Mouse (Mus musculus): ENCODE results near the gene Med27.
"Not testable (repeated sequence)": the region's sequence is repeated elsewhere in the genome, so short reads cannot be mapped to it uniquely, and the experiment has no call there.

The Med27 gene

GRCm38 (mm10) chr2:29523918-29524811 is 177.5 kb downstream of the Med27 start:
- DNase-seq, result no peak

DNA sequence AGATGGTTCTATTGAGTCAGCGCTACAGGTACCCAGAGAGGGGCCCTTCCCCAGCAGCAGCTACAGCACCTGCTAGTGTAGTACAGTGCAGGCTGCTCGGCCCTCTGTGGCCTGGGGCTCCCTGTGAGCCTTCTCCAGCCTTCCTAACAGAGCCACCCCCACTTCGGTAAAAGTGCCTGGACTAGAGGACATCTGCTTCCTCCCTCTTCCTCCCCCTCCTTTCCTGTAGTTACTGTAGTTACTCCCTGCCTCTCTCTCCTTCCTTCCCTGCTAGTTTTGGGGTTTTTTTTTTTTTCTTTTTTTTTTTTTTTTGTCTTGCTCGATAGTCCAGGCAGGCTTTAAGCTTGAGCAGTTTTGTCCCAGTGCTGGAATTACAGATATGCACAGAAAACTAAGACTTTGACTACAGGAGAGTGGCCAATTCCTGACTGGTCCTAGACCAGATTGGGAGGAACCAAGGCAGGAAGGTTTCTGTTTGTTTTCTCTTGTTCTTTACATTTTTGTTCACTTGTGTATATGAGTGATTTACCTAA is 178.7 kb downstream of the Med27 start:
- no peak for DNase-seq

DNA sequence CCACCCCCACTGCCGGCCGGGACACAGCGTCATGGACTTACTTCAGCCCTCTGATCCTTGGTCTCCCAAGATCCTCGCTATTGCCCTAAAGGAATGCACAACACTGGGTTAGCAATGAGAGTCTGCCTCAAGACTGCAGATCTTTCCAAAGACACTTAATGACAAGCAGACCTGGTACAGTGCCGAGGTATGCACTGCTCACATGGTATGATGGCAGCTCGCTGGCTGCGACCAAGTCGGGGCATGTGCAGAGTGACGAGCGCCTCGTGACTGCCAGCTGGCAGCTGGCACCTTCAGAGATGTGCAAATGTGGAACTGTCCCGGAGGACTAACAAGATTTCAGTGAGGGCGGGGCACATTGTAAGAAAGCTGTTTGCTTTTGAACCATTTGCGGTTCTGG is 179.6 kb downstream of the Med27 start:
- peak; percentile 54 for DNase-seq

- not testable (repeated sequence) for DNase-seq
Observed at GRCm38 (mm10) chr2:29527480-29527879, 180.9 kb downstream of the Med27 start.

DNA sequence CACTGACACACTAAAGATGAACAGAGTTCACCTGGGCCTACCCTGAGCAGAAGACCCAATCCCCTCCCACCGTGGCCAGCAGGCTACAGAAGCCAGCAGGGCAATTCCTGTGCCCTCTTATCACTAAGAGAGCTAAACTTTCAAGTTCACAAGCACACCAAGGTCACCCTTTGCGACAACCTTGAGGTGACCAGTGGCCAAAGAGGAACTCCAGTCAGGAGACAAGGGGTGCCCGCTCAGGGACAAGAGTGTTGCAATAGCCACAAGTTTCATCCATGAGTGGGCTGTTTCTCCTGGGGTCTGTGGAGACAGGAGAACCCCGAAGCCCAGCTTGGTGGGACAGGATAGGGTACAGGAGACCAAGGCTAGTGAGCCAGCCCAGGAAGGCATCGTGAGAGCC is 182.2 kb downstream of the Med27 start:
- DNase-seq, result no peak

- not testable (repeated sequence) for DNase-seq
Observed at GRCm38 (mm10) chr2:29529788-29530187, 183.2 kb downstream of the Med27 start.

- DNase-seq, result no peak
Observed at GRCm38 (mm10) chr2:29532173-29532572, 185.6 kb downstream of the Med27 start.

DNA sequence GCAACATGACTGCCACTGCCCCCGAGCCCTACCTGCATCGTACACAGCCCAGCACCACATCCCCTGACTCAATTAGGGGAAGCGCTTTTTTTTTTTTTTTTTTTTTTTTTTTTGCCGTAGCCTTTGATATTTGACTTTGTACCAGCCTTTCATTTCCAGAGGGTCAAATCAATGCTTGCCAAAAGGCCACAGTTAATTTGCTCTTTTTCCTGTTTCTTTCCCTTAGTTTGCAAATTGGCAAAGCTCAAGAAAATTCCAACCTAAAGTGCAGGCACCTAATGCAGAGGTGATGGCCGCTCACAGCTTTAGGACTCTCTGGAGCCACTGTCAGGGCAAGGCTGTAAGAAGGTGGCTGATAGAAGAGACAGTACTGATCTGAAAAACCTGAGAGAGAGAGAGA is 186.3 kb downstream of the Med27 start:
- no peak for DNase-seq

DNA sequence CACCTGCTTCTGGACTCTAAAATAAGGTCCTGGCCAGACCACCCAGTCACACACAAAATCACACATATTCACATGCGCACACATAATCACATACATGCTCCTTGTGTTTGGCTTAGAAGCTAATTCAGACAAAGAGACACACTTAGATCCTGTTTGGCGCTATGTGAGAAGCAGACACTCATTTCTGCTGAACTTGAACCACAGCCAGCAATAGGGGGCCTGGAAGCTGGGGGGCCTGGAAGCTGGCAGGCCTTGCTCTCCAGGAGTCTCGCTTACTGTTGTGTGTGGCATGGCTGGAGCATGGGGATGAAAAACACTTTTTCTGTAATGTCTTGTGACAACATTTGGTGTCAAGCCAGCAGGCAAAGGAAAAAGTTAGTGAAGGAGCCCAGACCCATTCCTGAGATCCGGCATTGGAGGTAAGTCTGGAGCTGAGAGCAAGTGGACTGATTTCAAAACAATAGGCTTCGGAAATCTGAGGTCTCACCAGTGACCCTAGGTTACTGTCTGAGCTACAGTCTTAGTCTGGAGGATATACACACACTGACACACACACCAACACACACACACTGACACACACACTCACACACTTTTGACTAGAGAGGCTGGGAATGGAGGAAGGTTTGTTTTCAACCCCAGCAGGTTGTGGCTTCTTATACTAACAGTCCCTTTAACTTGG is 189.1 kb downstream of the Med27 start:
- no peak for DNase-seq

GRCm38 (mm10) chr2:29536481-29536880 is 189.9 kb downstream of the Med27 start:
- no peak for DNase-seq

- no peak for DNase-seq
Observed at GRCm38 (mm10) chr2:29537334-29537733, 190.7 kb downstream of the Med27 start.

GRCm38 (mm10) chr2:29542039-29542438 is 195.4 kb downstream of the Med27 start:
- DNase-seq, result no peak

DNA sequence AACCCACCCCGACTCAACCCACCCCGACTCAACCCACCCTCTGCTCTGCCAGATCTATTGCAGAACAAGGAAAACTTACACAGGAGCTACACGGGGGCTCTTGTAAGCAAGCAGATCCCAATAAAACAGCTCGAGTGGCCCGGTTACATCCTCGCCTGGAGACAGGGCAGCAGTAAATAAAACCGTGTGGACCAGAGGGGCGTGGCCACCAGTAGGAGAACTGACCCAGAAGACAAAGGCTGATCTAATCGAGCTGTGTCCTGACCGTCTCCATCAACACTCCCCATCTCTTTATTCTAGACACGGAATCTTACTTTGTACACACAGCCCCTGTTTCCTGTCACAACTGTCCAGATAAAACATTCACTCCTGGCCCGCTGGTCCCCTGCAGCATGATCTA is 200.0 kb downstream of the Med27 start:
- DNase-seq, result no peak

- no peak for DNase-seq
Observed at GRCm38 (mm10) chr2:29551816-29552585, 205.4 kb downstream of the Med27 start.

DNA sequence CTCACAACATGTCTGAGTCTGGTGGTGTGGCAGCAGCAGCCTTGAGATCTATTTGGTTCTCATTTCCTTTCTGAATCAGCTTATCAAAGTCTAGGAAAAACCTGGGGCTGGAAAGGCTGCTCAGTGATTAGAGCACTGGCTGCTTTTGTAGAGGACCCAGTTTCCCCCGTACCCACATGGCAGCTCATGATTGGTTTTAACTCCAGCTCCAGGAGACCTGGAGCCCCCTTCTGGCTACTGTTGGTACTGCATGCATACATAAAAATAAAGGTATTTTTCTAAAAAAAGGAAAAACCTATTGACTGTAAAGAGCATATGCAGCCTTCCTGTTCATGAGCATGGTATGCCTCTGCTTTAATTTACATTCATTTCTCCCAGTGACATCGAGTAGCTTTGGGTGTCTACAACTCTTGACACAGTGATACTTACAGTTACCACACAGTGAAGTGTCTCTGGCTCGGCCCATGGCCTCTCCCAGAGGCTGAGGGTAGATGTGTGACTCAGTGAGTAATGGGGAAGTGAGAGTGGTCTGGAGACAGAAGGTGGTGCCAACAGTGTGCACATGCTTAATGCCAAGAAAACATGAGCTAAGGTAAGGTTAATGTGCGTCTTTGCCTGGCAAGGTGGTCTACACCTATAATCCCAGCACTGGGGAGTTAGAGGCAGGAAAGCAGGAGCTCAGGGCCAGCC is 207.5 kb downstream of the Med27 start:
- DNase-seq, result peak; percentile 57

- DNase-seq, result no peak
Observed at GRCm38 (mm10) chr2:29558561-29558960, 211.9 kb downstream of the Med27 start.

- no peak for DNase-seq
Observed at GRCm38 (mm10) chr2:29559955-29560354, 213.3 kb downstream of the Med27 start.

DNA sequence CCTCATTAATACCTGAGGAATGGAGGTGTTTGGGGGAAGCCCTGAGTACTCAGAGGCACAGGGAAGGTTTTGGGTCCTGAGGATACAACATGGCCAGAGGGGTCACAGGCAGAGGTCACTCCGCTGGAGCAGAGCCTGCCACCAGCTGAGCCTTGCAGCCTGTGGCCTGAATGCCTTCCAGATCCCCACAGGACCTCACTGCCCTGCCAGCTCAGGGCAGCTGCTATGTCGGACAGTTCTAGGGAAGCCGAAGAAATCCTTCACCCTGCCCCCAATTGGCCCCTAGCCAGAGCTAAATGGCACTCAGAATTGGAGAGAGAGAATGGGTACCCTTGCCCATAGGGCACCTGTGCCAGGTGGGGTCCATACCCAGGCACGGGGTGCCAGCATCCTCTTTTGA is 214.8 kb downstream of the Med27 start:
- DNase-seq, result no peak

GRCm38 (mm10) chr2:29563986-29564385 is 217.4 kb downstream of the Med27 start:
- DNase-seq, result peak; percentile 21

DNA sequence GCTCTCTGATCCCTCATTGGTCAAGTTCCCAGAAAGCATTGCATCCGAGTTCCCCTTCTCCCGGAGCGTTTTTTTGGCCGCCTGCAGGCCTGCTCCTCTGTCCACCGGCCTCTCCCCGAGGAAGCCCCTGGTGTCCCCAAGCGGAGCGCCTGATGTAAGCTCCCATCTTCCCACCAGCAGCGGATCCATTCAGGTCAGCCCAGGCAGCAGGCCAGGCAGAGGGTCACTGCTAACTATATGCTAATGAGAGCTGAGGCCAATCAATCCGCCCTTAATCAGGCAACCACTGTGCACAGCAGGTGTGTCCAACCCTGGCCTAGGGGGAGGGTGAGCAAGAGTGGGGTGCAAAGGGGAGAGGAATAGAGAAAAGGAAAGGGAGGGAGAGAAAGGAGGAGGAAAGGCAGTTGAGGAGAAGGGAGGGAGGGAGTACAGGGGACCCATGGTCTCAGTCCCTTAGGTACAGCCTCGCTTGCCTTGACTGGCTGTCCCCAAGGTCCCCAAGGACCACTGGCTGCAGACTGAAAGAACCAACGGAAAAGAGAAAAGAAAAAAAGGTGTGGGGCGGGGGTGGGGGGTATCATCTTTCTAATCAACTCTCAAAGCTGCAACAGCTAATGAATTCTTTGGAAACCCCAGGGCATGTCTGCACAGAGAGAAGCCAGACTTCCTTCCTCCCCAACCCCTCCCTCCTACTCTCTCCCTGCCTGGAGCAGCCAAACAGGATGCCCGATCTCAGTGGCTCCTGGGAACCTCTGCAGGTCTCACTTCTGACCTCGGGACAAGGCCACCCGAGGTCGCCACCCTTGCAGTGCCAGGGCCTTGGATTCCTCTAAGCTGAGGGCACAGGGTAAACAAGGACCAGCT is 219.2 kb downstream of the Med27 start:
- no peak for DNase-seq

DNA sequence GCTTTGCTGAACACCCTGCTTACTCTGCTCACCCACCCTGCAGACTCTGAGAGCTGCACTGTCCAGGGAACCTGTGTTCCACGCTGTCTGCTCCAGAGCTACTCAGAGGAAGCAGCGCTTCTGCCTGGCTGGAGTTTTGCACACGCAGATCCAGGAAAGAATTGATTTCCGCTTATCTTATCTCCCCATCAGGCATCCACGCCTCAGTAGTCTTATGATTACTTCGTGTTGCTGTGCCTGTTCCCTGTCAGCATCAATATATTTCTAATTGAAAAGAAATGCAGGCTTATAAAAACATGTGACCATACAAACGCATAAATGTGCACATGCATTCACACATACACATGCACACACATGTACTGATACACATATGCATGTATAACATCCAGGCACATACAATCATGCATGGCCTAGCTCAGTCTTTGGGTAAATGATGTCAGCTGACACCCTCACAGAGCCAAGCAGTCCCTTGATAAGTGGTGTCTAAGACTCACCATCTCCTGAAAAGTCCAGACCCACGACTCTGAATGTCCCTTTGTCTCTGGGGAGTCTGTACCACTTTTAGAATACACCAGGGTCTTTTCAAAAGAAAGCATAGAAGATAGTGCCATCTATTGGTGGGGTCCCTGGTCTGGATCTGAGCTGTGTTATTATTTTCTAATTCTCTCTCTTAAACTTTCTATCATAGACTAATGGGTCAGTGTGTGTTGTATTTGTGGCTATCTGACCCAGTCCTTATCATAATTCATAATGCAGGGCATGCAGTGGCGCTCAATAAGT is 225.5 kb downstream of the Med27 start:
- DNase-seq, result no peak

All from right cerebral cortex, postnatal 4 days (tissue).